8 mouse cellular contexts compared by ENCODE assay signal in genomic region chr13:30136923-30137629, GRCm38 (mm10). TPM values are rescaled to one million over a fixed set of nuclear protein-coding genes. Genes with fewer than 3 reads are reported as not detected.
A peak's percentile ranks its signal among the peaks of the same experiment; 100 is the strongest.
DNase-seq lines count a peak whose midpoint lies in the region; ATAC-seq and TF ChIP-seq lines count a peak whose summit lies in the region.

No protein-coding gene starts in this region.

- H3K27ac ChIP-seq in forebrain, postnatal 0 days (ENCODE audit: low read depth, low read length), result no peak overlapping the region
- H3K27ac ChIP-seq in liver, embryonic 13.5 days, result no peak overlapping the region

- H3K27me3 ChIP-seq in C2C12 (ENCODE audit: control insufficient read depth, insufficient read depth, insufficient read length), result no peaks in the 10 kb centered on the region
- H3K27me3 ChIP-seq in forebrain, postnatal 0 days (ENCODE audit: insufficient read depth, low read length), result no peaks in the 10 kb centered on the region
- H3K27me3 ChIP-seq in liver, embryonic 13.5 days, result peaks cover 42% of the 10 kb centered on the region

- WGBS in forebrain, postnatal 0 days, result 30% methylated on average over 13 of the region's 13 CpGs
- WGBS in liver, embryonic 13.5 days (ENCODE audit: insufficient replicate concordance), result 33% methylated on average over 13 of the region's 13 CpGs

- ATAC-seq in forebrain, postnatal 0 days, result no peak
- no peak for ATAC-seq in liver, embryonic 13.5 days (ENCODE audit: low read depth)
- ATAC-seq in monocyte, adult 5-6 weeks (replicated peaks; ENCODE audit: insufficient number of reproducible peaks, low FRiP score, low TSS enrichment, poor library complexity, severe bottlenecking), result no peak

- peak overlapping the region; percentile 83 for H3K4me2 ChIP-seq in forebrain, postnatal 0 days (ENCODE audit: low read depth)
- peak overlapping the region; percentile 74 for H3K4me2 ChIP-seq in liver, embryonic 13.5 days

- H3K4me1 ChIP-seq in forebrain, postnatal 0 days (ENCODE audit: insufficient read depth), result no peaks in the 10 kb centered on the region
- peaks cover 4% of the 10 kb centered on the region; the same call in 1 of the 2 replicates for H3K4me1 ChIP-seq in liver, embryonic 13.5 days (replicated peaks)

- H3K79me3 ChIP-seq in C2C12 (ENCODE audit: low read depth), result no peaks in the 10 kb centered on the region

- H3K79me2 ChIP-seq in C2C12 (ENCODE audit: control insufficient read depth, insufficient read depth), result peaks cover 7% of the 10 kb centered on the region

- H3K9ac ChIP-seq in forebrain, postnatal 0 days, result peak overlapping the region; percentile 70
- peak overlapping the region; percentile 65; the same call in 1 of the 2 replicates for H3K9ac ChIP-seq in liver, embryonic 13.5 days

- peak overlapping the region; percentile 37 for H3K4me3 ChIP-seq in C2C12 (ENCODE audit: insufficient read depth, poor library complexity, severe bottlenecking)
- H3K4me3 ChIP-seq in forebrain, postnatal 0 days (ENCODE audit: low read depth, low read length), result peak overlapping the region; percentile 66
- H3K4me3 ChIP-seq in liver, embryonic 13.5 days (replicated peaks), result peak overlapping the region; percentile 57

- H3K9me3 ChIP-seq in forebrain, postnatal 0 days (ENCODE audit: low read length), result no peaks in the 10 kb centered on the region
- no peaks in the 10 kb centered on the region for H3K9me3 ChIP-seq in liver, embryonic 13.5 days (replicated peaks)

- H3K36me3 ChIP-seq in C2C12 (ENCODE audit: control insufficient read depth, insufficient read depth), result no peaks in the 10 kb centered on the region
- H3K36me3 ChIP-seq in forebrain, postnatal 0 days (ENCODE audit: insufficient read depth), result no peaks in the 10 kb centered on the region
- H3K36me3 ChIP-seq in liver, embryonic 13.5 days, result no peaks in the 10 kb centered on the region

- peak overlapping the region; percentile 12 for H3ac ChIP-seq in C2C12 (ENCODE audit: control insufficient read depth, insufficient read length, low read depth)

- DNase-seq in embryo, embryonic 9.5 days (ENCODE audit: extremely low spot score), result peak; percentile 6
- no peak for DNase-seq in embryo, embryonic 10.5 days (ENCODE audit: low spot score)
- DNase-seq in forebrain, postnatal 0 days, result no peak
- no peak for DNase-seq in liver, embryonic 13.5 days
- no peak for DNase-seq in adrenal gland, postnatal 36 days
- DNase-seq in spleen, postnatal 36 days (ENCODE audit: low spot score in 2 of 2), result no peak

- TF ChIP-seq CTCF in C2C12 (IDR thresholded peaks at IDR 0.05; ENCODE audit: control insufficient read depth, insufficient read depth, insufficient read length), result no peak
- TF ChIP-seq CTCF in forebrain, postnatal 0 days (IDR thresholded peaks at IDR 0.05; ENCODE audit: low read depth), result no peak

TF ChIP-seq in C2C12, 6 proteins besides CTCF, POLR2A, EP300 and RAD21:
- no peak for TF ChIP-seq CEBPB (IDR thresholded peaks at IDR 0.05; ENCODE audit: low read depth)
- no peak for TF ChIP-seq USF1 (IDR thresholded peaks at IDR 0.05; ENCODE audit: low read depth)
- no peak for TF ChIP-seq MYOD1 (IDR thresholded peaks at IDR 0.05; ENCODE audit: control insufficient read depth, insufficient read length, low read depth)

RNA-seq across cellular contexts. Expression of gene Mboat1, which starts 0.8 kb away (rescaled TPM):
- polyA plus RNA-seq in C2C12 (2012; fragmentation: generic; extraction: Trizol), result 10.6 TPM
- total RNA-seq in forebrain, postnatal 0 days (2014; rRNA removed), result 2.4 and 3.8 TPM in 2 replicates
- 3.4 and 3.5 TPM in 2 replicates for polyA plus RNA-seq in forebrain, postnatal 0 days (2015; fragmentation: Nextera tagmentation; extraction: Ambion mirVana)
- 1.7 and 2.3 TPM in 2 replicates for polyA plus RNA-seq in liver, embryonic 13.5 days (2015; fragmentation: Nextera tagmentation; extraction: Ambion mirVana)
- total RNA-seq in monocyte, adult 5-6 weeks (2017), result 7.6 to 22.8 TPM (median 13.8 TPM) in 3 replicates
- total RNA-seq in adrenal gland, postnatal 36 days (2021), result 1 to 10 TPM; 3.8 to 5.4 TPM
